Mouse (Mus musculus): ENCODE measurements around the gene Slc16a13.

Slc16a13 gene

DNA sequence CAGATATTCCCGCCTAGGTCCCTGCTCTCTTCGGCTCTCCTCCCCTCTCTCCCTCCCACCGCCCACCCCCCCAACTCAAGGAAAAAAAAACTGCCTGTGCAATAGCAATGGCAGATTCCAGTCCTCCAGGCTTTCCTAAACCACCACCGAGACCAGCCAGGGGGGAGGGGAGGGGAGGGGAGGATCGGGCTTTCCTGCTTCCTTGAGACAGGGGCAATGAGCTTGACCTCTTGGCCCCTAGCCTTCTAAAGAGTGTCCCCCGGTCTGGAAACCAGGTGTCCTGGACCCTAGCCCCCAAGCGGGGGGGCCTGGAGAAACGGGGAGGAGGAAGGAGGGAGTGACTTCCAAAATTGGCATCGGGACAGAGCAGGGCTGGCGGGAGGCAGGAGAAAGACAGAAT, 11.7 kb upstream of the Slc16a13 start:
- ATAC-seq (ENCODE audit: low TSS enrichment): no peak

DNA sequence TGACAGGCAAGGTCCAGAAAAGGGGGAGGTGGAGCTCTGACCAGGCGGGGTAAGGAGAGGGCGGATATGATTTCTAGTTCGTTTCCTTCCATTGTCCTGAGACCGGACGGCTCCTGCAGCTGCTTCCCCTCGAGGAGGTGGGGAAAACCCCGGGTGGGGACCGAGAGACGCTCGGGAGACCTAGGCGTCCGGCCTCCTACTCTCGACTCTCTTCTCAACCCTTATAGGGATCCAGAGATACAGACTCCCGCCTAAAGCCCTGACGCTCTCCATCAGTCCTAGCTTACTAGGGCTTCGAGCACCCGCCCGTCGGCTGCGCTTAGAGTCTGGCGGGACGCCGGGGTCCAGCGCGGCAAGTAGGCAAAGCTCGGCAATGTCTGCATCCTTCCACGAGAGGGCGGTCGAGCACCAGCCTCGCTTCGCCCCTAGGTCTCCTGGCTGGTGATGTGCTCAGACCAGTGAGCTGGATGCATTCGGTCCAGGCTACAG, 9.4 kb upstream of the Slc16a13 start:
- peak; percentile 45; the same call in 1 of the 2 replicates for ATAC-seq (ENCODE audit: low TSS enrichment)

DNA sequence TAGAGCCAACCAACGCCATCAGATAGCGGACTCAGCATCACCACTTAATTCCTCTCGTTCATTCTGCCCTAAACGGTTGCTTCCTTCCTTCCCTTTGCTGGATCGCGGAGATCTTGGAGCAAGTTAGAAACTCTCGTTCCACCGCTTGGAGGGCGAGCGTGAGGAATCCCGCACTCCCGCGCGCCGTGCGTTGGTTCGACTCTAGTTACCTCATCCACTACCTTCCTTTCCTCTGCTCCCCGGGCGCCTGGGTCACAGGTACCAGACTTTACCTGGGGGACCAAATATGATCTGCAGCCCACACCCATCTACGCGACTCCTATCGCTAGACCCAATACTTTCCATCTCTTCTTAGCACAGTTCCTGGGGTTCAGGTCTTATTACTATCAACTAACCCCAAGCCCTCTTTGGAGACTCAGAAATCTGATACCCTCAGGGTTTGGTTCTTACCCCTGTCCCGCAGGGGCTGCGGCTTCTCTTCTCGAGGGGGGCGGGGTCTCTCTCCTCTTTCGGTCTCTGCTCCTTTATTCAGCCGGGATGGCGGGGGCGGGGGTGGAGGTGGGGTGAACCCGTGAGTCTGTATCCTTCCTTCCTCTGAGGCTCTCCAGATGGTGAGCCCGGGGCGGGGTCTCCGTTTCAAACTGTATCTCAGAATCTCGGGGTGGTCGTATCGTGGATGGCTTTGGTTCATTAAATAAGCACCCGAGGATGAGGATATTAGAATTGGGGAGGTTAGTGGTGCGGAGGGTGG, 8.6 kb upstream of the Slc16a13 start, which contains the start of gene Bcl6b:
Gene Bcl6b (minus strand): TSS at position 539 of the 751 bp plus-strand sequence.
- ATAC-seq (ENCODE audit: low TSS enrichment): no peak

- no peak for ATAC-seq (ENCODE audit: low TSS enrichment)
Measured at GRCm38 (mm10) chr11:70228828-70229227, 8.0 kb upstream of the Slc16a13 start.

GRCm38 (mm10) chr11:70227661-70228245, 6.9 kb upstream of the Slc16a13 start:
- ATAC-seq (ENCODE audit: low TSS enrichment): 0 out of 2 replicates have a peak, but pooled peaks have one; percentile 36

DNA sequence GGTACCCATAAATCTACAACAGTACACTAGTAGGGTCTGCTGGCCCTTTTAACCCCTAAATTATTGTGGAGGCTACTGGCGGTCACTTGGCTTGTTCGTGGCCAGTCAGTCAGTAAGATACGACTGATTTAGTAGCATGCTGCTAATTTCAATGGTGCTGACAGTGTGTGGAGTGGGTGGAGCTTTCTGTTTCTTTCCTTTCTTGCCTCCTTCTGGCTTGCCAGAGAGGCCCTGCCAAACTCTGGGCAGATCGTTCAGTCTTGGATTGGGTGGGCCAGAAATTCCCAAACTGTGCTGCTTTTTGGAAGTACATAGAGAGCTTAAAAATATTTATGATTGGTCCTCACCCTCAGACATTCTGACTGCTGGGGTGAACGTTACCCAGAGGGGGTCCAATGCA, 6.3 kb upstream of the Slc16a13 start:
- ATAC-seq (ENCODE audit: low TSS enrichment): peak; percentile 75

- no peak for ATAC-seq (ENCODE audit: low TSS enrichment)
Measured at GRCm38 (mm10) chr11:70226602-70226890, 5.7 kb upstream of the Slc16a13 start.

DNA sequence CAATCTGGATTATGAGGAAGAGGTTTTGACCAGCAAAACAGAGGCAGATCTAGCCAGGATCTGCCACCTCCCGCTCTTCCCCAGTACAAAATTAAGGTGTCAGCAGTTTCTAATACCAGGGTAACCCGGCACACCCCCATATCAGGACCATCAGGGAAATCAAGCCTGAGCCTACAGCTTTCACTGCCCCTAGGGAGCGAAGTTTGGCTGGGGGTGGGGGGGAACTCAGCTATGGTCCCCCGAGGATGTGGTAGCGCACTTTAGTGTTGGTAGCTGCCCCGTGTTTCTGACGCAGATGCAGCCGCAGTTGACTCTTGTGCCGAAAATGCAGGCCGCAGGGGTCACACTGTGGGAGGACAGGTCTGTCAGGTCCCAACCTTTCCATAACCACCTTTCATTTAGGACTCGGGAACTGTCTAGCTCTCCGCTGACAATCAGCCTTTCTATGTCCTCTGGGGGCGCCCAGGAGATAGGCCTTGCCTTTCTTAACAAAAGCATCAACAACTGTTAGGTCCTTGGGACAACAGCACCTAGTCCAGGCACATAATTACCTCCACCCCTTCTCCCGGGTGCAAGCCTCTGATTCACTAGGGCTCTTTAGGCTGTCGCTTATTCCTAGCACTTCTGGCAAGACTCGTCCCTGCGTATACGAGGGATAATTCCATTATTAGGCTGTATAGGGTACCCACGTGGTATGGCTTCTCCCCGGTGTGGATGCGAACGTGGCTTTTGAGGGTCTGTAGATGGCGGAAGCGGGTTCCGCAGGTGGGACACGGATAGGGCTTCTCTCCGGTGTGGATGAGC, 5.1 kb upstream of the Slc16a13 start:
- ATAC-seq (ENCODE audit: low TSS enrichment): no peak

DNA sequence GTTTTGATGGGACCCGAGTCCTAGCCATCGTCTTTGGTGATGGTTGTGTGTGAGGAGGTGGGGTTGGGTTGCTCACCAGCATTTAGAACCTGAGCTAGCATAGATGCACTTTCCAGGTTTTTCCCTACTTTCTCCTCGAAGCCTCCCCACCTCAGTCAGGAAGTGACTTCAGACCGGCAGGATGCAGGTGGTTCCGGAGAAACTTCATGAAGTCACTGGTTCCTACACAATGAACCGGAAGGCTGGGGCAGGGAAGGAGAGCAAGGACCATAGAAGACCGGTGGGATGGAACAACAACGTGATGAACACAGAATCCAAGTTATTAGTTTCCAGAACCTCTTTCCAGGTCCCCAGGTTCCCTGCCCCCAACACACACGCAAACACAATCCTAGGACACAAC, 2.9 kb upstream of the Slc16a13 start:
- ATAC-seq (ENCODE audit: low TSS enrichment): no peak

- ATAC-seq (ENCODE audit: low TSS enrichment): no peak
Measured at GRCm38 (mm10) chr11:70221603-70222500, 988 bp upstream of the Slc16a13 start.

- ATAC-seq (ENCODE audit: low TSS enrichment): peak; percentile 20; the same call in 1 of the 2 replicates
Measured at GRCm38 (mm10) chr11:70220323-70220722, 541 bp downstream of the Slc16a13 start.

GRCm38 (mm10) chr11:70219873-70220272, 991 bp downstream of the Slc16a13 start:
- no peak for ATAC-seq (ENCODE audit: low TSS enrichment)

DNA sequence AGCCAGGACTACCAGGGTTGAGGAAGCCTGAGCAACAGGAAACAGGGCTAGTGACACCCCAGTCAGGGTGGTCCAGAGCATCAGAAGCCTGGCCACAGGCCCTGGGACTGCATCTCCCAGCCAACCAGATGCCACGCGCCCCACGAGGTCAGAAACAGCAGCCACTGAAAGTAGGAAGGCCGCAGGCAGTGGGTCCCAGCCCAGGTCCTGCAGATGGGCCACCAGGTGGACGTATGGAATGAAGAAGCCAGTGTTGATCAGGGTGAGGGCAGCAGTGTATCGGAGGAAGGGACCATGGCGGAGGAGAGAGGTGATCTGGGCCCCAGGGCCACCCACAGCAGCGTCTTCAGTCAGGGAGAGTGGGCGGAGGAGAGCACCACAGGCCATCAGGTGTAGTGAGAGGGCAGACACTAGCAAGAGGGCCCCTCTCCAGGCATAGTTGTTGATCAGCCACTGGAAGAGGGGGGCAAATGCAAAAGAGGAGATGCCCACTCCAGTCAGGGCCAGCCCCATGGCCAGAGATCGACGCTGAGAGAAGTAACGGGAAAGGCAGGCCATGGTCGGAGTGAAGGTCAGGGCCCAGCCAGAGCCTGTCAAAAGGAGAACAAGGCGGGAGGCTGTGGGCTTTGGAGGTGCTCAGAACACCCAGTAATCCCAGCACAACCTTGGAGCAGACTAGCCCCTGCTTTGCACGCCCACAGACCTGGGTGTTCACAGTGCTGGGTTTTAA, 2.0 kb downstream of the Slc16a13 start:
- no peak for ATAC-seq (ENCODE audit: low TSS enrichment)

DNA sequence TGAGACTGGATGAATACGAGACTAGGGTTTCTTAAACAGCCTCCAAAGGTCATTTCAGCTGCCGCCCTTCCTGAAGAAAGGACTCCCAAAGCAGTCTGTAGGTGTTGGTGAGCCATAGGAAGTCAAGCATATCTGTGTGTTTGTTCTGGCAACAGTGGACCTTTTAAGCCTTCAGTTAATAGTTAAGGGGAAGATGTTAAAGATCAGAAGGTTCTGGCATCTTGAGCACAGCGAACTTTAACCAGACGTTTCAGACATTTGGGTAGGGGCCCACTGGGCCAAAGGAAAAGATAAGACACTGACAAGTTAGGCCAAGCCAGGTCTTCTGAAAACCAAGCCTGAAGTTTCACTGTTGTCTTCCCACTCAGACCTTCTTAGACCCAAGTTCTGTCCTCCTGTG, 2.8 kb downstream of the Slc16a13 start:
- no peak for ATAC-seq (ENCODE audit: low TSS enrichment)

GRCm38 (mm10) chr11:70216103-70216502, 4.8 kb downstream of the Slc16a13 start:
- no peak for ATAC-seq (ENCODE audit: low TSS enrichment)

- no peak for ATAC-seq (ENCODE audit: low TSS enrichment)
Measured at GRCm38 (mm10) chr11:70215301-70215700, 5.6 kb downstream of the Slc16a13 start.

DNA sequence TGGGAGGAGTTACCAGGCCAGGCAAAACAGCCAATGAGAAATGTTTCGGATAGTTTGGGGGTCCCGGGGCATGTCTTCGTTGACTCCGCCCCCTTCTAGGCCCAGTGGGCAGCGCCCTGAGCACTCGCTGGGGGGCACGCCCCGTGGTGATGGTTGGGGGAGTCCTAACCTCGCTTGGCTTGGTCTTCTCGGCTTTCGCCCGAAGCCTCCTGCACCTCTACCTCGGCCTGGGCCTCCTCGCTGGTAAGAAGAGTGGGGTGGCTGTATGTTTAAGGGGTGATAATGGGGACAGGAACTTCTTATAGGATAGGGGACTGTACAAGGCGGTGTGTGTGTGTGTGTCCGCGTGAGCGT, 6.0 kb downstream of the Slc16a13 start:
- no peak for ATAC-seq (ENCODE audit: low TSS enrichment)

DNA sequence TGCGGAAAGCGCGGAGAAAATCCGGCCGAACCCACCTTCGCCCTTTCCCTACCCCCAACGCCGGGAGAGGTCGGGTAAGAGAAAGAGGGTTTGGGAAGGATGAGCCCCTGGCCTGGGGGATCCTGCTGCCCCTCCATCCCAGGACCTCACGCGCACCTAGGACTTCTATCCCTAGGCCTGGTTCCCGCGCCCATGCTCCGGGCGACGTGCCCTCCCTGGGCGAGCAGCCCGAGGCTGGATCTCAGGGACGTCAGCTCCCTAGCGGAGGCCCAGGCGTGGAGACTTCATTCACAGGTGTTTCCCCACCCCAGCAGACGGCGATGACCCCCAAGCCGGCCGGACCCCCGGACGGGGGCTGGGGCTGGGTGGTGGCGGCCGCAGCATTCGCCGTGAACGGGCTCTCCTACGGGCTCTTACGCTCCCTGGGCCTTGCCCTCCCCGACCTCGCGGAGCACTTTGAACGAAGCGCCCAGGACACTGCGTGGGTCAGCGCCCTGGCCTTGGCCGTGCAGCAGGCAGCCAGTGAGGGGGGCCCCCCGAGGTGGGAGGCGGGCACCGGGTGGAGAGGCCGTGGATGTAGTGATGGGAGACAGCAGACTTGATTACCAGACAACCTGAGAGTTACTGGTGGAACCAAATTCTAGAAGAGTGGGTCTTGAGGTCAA, 6.5 kb downstream of the Slc16a13 start:
- peak; percentile 26; the same call in 1 of the 2 replicates for ATAC-seq (ENCODE audit: low TSS enrichment)

- ATAC-seq (ENCODE audit: low TSS enrichment): peak; percentile 46; the same call in 1 of the 2 replicates
Measured at GRCm38 (mm10) chr11:70213736-70214135, 7.1 kb downstream of the Slc16a13 start.

DNA sequence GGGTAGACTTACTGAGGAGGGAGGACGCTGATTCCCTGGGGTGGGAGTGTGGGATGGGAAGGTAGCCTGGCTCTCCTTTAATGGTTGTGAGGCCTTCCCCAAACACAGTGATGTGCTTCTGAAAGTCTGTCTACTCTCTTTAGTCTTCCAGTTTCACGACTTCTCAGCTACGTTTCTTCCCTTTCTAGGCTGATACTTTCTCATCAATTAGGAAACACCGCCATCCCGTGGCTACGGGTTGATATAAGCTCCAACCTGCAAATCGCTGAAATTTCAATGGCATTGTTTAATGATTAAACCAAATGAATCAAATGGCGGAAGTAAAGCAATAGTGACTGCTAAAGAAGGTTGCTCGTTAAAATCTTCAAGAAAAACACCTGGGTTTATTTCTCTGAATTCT, 8.0 kb downstream of the Slc16a13 start:
- ATAC-seq (ENCODE audit: low TSS enrichment): peak; percentile 53; the same call in 1 of the 2 replicates

Measured in frontal cortex, adult (tissue).